Mouse (Mus musculus) C2C12 (cell line): ENCODE measurements at regions not wholly inside any gene's neighbourhood (a gene's known extent, or its start where the extent isn't known, plus 50 kb on each side); places are given as distances from the start of the nearest gene placed in this dataset.

Source experiments
- CEBPB ChIP-seq: IDR thresholded peaks from one replicate; pipeline ENCODE4 v1.6.1; 2011; ENCODE audit warnings: low read depth, mild to moderate bottlenecking, control low read depth, moderate library complexity
- CTCF ChIP-seq: IDR thresholded peaks from one replicate; pipeline ENCODE4 v1.5.1; 2011; ENCODE audit not compliant: control insufficient read depth, insufficient read depth, insufficient read length
- MAX ChIP-seq: IDR thresholded peaks from one replicate; pipeline ENCODE4 v1.6.1; 2011; ENCODE audit warnings: mild to moderate bottlenecking, control low read depth
- MYOD1 ChIP-seq: IDR thresholded peaks from one replicate; pipeline ENCODE4 v1.6.1; 2011; ENCODE audit warnings: low read depth; ENCODE audit not compliant: control insufficient read depth, insufficient read length
- MYOG ChIP-seq: IDR thresholded peaks from one replicate; pipeline ENCODE4 v1.6.1; 2011; ENCODE audit not compliant: control insufficient read depth, insufficient read length; ENCODE audit errors: extremely low read depth
- USF1 ChIP-seq: IDR thresholded peaks from one replicate; pipeline ENCODE4 v1.6.1; 2011; ENCODE audit warnings: low read depth, mild to moderate bottlenecking, control low read depth, moderate library complexity

GRCm38 (mm10) chr6:88968842-88969241 lies 66.8 kb downstream of the Tpra1 start:
- TF ChIP-seq CTCF (no peak), MAX (no peak), MYOG (no peak), USF1 (no peak), CEBPB (no peak), MYOD1 (no peak)
